Mouse (Mus musculus): ENCODE measurements around the gene Taok3. TPM values are rescaled to one million over a fixed set of nuclear protein-coding genes. Genes with fewer than 3 reads are reported as not detected.

Taok3 gene
- polyA plus RNA-seq, 1 experiment from 2014 or later, result 8.0 TPM

DNA sequence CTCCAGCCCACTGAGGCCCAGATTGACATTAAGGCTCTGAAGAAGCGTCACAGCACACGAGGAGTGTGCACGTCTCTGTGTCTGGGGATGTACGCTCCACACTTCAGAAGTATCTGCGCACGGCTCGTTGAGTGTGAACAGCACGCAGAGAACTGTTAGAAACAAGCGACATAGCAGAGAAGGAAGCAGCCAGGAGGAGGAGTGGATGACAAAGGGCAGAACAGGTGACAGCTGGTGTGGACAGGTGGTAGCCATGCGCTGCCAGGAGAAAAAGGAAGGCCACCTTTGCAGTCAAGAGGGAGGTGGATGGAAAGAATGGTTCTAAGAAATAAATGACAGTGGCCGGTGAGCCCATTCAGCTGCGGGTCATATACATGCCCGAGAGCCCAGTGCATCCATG, 43.9 kb downstream of the Taok3 start:
- H3K27me3 ChIP-seq, result no peaks in the 10 kb centered on the region
- H3K4me1 ChIP-seq (replicated peaks), result peaks cover 18% of the 10 kb centered on the region
- H3K27ac ChIP-seq, result no peak overlapping the region
- no peaks in the 10 kb centered on the region for H3K36me3 ChIP-seq
- H3K4me2 ChIP-seq, result no peak overlapping the region
- no peak overlapping the region for H3K9ac ChIP-seq (replicated peaks)
- H3K4me3 ChIP-seq (replicated peaks), result no peak overlapping the region
- no peak for ATAC-seq (ENCODE audit: insufficient number of reproducible peaks, insufficient read depth, low FRiP score, low TSS enrichment, low read depth)
- WGBS, result 94% methylated on average over 13 of the region's 13 CpGs
- no peaks in the 10 kb centered on the region for H3K9me3 ChIP-seq

- 81% methylated on average over 5 of the region's 5 CpGs for WGBS
- no peak for ATAC-seq (ENCODE audit: insufficient number of reproducible peaks, insufficient read depth, low FRiP score, low TSS enrichment, low read depth)
- H3K36me3 ChIP-seq, result no peaks in the 10 kb centered on the region
- H3K27ac ChIP-seq, result no peak overlapping the region
- H3K9me3 ChIP-seq, result no peaks in the 10 kb centered on the region
- H3K4me2 ChIP-seq, result no peak overlapping the region
- no peak overlapping the region for H3K9ac ChIP-seq (replicated peaks)
- H3K27me3 ChIP-seq, result no peaks in the 10 kb centered on the region
- H3K4me1 ChIP-seq (replicated peaks), result peaks cover 13% of the 10 kb centered on the region
- no peak overlapping the region for H3K4me3 ChIP-seq (replicated peaks)
Measured at GRCm38 (mm10) chr5:117164516-117164915, 44.6 kb downstream of the Taok3 start.

- 87% methylated on average over 2 of the region's 2 CpGs for WGBS
- Histone ChIP-seq H3K9ac (replicated peaks) (no peak overlapping the region), H3K36me3 (no peaks in the 10 kb centered on the region), H3K27ac (no peak overlapping the region), H3K4me3 (replicated peaks) (no peak overlapping the region), H3K27me3 (no peaks in the 10 kb centered on the region), H3K9me3 (no peaks in the 10 kb centered on the region), H3K4me1 (replicated peaks) (peaks cover 10% of the 10 kb centered on the region), H3K4me2 (no peak overlapping the region)
- ATAC-seq (ENCODE audit: insufficient number of reproducible peaks, insufficient read depth, low FRiP score, low TSS enrichment, low read depth), result no peak
Measured at GRCm38 (mm10) chr5:117164923-117165322, 45.0 kb downstream of the Taok3 start.

DNA sequence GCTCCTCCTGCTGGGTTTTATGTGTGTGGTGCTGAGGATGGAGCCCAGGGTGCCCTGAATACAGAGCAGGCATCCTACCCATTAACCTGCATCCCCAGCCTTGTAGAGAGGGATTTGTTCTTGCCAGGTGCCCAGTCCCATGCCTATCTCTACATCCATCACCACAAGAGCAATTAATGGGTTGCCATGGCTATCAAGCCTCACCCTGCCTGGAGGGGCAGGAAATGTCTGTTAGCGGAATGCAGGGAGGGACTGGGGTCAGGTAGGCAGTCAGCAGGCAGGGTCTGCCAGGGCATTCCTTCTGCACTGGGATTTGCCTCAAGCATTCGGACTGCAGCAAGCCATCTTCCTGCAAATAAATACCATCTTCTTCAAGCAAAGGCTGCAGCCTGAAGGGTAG, 46.0 kb downstream of the Taok3 start:
- Histone ChIP-seq H3K27ac (no peak overlapping the region), H3K36me3 (no peaks in the 10 kb centered on the region), H3K4me1 (replicated peaks) (no peaks in the 10 kb centered on the region), H3K9ac (replicated peaks) (no peak overlapping the region), H3K9me3 (no peaks in the 10 kb centered on the region), H3K4me2 (no peak overlapping the region), H3K4me3 (replicated peaks) (no peak overlapping the region), H3K27me3 (no peaks in the 10 kb centered on the region)
- ATAC-seq (ENCODE audit: insufficient number of reproducible peaks, insufficient read depth, low FRiP score, low TSS enrichment, low read depth), result no peak
- 40% methylated on average over 2 of the region's 2 CpGs for WGBS

- no peak for ATAC-seq (ENCODE audit: insufficient number of reproducible peaks, insufficient read depth, low FRiP score, low TSS enrichment, low read depth)
- Histone ChIP-seq H3K9me3 (no peaks in the 10 kb centered on the region), H3K36me3 (no peaks in the 10 kb centered on the region), H3K4me2 (no peak overlapping the region), H3K9ac (replicated peaks) (no peak overlapping the region), H3K27me3 (no peaks in the 10 kb centered on the region), H3K4me3 (replicated peaks) (no peak overlapping the region), H3K4me1 (replicated peaks) (no peaks in the 10 kb centered on the region), H3K27ac (no peak overlapping the region)
- WGBS, result 88% methylated on average over 11 of the region's 11 CpGs
Measured at GRCm38 (mm10) chr5:117166811-117167365, 47.0 kb downstream of the Taok3 start.

- Histone ChIP-seq H3K27me3 (no peaks in the 10 kb centered on the region), H3K4me1 (replicated peaks) (no peaks in the 10 kb centered on the region), H3K9ac (replicated peaks) (no peak overlapping the region), H3K27ac (no peak overlapping the region), H3K4me2 (no peak overlapping the region), H3K4me3 (replicated peaks) (no peak overlapping the region), H3K9me3 (no peaks in the 10 kb centered on the region), H3K36me3 (no peaks in the 10 kb centered on the region)
- no peak for ATAC-seq (ENCODE audit: insufficient number of reproducible peaks, insufficient read depth, low FRiP score, low TSS enrichment, low read depth)
- WGBS, result 89% methylated on average over 14 of the region's 14 CpGs
Measured at GRCm38 (mm10) chr5:117168351-117169100, 48.6 kb downstream of the Taok3 start.

GRCm38 (mm10) chr5:117174057-117174456, 54.1 kb downstream of the Taok3 start:
- Histone ChIP-seq H3K27ac (no peak overlapping the region), H3K4me3 (replicated peaks) (no peak overlapping the region), H3K9me3 (no peaks in the 10 kb centered on the region), H3K4me2 (no peak overlapping the region), H3K9ac (replicated peaks) (no peak overlapping the region), H3K27me3 (no peaks in the 10 kb centered on the region), H3K4me1 (replicated peaks) (no peaks in the 10 kb centered on the region), H3K36me3 (no peaks in the 10 kb centered on the region)
- WGBS, result 94% methylated on average over 7 of the region's 7 CpGs
- no peak for ATAC-seq (ENCODE audit: insufficient number of reproducible peaks, insufficient read depth, low FRiP score, low TSS enrichment, low read depth)

GRCm38 (mm10) chr5:117175896-117176295, 56.0 kb downstream of the Taok3 start:
- no peaks in the 10 kb centered on the region for H3K9me3 ChIP-seq
- H3K9ac ChIP-seq (replicated peaks), result no peak overlapping the region
- ATAC-seq (ENCODE audit: insufficient number of reproducible peaks, insufficient read depth, low FRiP score, low TSS enrichment, low read depth), result no peak
- 70% methylated on average over 8 of the region's 8 CpGs for WGBS
- H3K4me3 ChIP-seq (replicated peaks), result no peak overlapping the region
- no peak overlapping the region for H3K4me2 ChIP-seq
- no peak overlapping the region for H3K27ac ChIP-seq
- no peaks in the 10 kb centered on the region for H3K4me1 ChIP-seq (replicated peaks)
- no peaks in the 10 kb centered on the region for H3K27me3 ChIP-seq
- no peaks in the 10 kb centered on the region for H3K36me3 ChIP-seq

- H3K36me3 ChIP-seq, result no peaks in the 10 kb centered on the region
- H3K9ac ChIP-seq (replicated peaks), result no peak overlapping the region
- H3K27me3 ChIP-seq, result no peaks in the 10 kb centered on the region
- H3K4me3 ChIP-seq (replicated peaks), result no peak overlapping the region
- WGBS, result 69% methylated on average over 6 of the region's 6 CpGs
- H3K4me2 ChIP-seq, result no peak overlapping the region
- ATAC-seq (ENCODE audit: insufficient number of reproducible peaks, insufficient read depth, low FRiP score, low TSS enrichment, low read depth), result no peak
- no peak overlapping the region for H3K27ac ChIP-seq
- H3K9me3 ChIP-seq, result no peaks in the 10 kb centered on the region
- no peaks in the 10 kb centered on the region for H3K4me1 ChIP-seq (replicated peaks)
Measured at GRCm38 (mm10) chr5:117178079-117178478, 58.1 kb downstream of the Taok3 start.

- no peaks in the 10 kb centered on the region for H3K9me3 ChIP-seq
- no peak overlapping the region for H3K4me3 ChIP-seq (replicated peaks)
- H3K9ac ChIP-seq (replicated peaks), result no peak overlapping the region
- ATAC-seq (ENCODE audit: insufficient number of reproducible peaks, insufficient read depth, low FRiP score, low TSS enrichment, low read depth), result no peak
- H3K4me1 ChIP-seq (replicated peaks), result no peaks in the 10 kb centered on the region
- H3K27ac ChIP-seq, result no peak overlapping the region
- no peaks in the 10 kb centered on the region for H3K36me3 ChIP-seq
- 60% methylated on average over 6 of the region's 6 CpGs for WGBS
- H3K4me2 ChIP-seq, result no peak overlapping the region
- no peaks in the 10 kb centered on the region for H3K27me3 ChIP-seq
Measured at GRCm38 (mm10) chr5:117178486-117178885, 58.6 kb downstream of the Taok3 start.

DNA sequence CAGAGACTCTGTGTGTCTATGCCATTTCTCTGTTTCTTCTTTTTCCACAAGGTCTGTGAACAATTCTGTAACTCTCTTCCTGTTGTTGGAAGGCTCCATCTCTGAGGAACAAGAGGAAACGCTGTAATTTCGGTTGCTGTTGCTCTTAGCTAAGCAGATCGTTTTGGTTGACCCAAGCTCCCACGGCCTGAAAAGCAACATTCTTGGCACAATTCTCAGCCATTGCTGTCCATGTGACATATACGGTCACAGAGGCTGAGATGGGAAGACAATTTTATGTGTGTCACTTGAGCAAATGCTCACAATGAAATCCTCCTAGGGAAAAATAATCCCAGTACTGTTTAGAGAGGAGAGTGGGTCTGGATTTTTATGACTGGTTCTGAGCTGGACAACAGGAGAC, 62.0 kb downstream of the Taok3 start:
- Histone ChIP-seq H3K27me3 (no peaks in the 10 kb centered on the region), H3K9me3 (0 out of 2 replicates have a peak, but pooled peaks cover 4% of the 10 kb centered on the region), H3K4me3 (replicated peaks) (no peak overlapping the region), H3K36me3 (peaks cover 10% of the 10 kb centered on the region), H3K27ac (no peak overlapping the region), H3K4me2 (no peak overlapping the region), H3K4me1 (replicated peaks) (no peaks in the 10 kb centered on the region), H3K9ac (replicated peaks) (no peak overlapping the region)
- no peak for ATAC-seq (ENCODE audit: insufficient number of reproducible peaks, insufficient read depth, low FRiP score, low TSS enrichment, low read depth)
- 69% methylated on average over 5 of the region's 5 CpGs for WGBS

- peaks cover 10% of the 10 kb centered on the region for H3K36me3 ChIP-seq
- H3K4me1 ChIP-seq (replicated peaks), result no peaks in the 10 kb centered on the region
- no peak overlapping the region for H3K27ac ChIP-seq
- ATAC-seq (ENCODE audit: insufficient number of reproducible peaks, insufficient read depth, low FRiP score, low TSS enrichment, low read depth), result no peak
- 0 out of 2 replicates have a peak, but pooled peaks cover 4% of the 10 kb centered on the region for H3K9me3 ChIP-seq
- no peak overlapping the region for H3K4me3 ChIP-seq (replicated peaks)
- WGBS, result 85% methylated on average over 3 of the region's 3 CpGs
- H3K27me3 ChIP-seq, result no peaks in the 10 kb centered on the region
- H3K4me2 ChIP-seq, result no peak overlapping the region
- no peak overlapping the region for H3K9ac ChIP-seq (replicated peaks)
Measured at GRCm38 (mm10) chr5:117182411-117182810, 62.5 kb downstream of the Taok3 start.
